Mouse (Mus musculus) limb, embryonic 14.5 days (tissue): ENCODE data around the gene Hist1h2bp. TPM values are rescaled to one million over a fixed set of nuclear protein-coding genes. Genes with fewer than 3 reads are reported as not detected.
"Not testable (repeated sequence)": the region's sequence is repeated elsewhere in the genome, so short reads cannot be mapped to it uniquely, and the experiment has no call there.

Experiments
- ATAC-seq: fragments of 200-750 bp; cut with Nextera tagmentation; 2 replicates; pipeline ENCODE4 v1.8.0; 2017; ENCODE audit warnings: low read depth, moderate number of reproducible peaks, moderate TSS enrichment; ENCODE audit not compliant: low FRiP score
- DNase-seq: peaks from one replicate; pipeline ENCODE4 v3.0.0-alpha.2; 2015; ENCODE audit warnings: low spot score
- H3K27ac ChIP-seq: fragments of 300-500 bp; sonication (generic); replicated peaks from 2 replicates; pipeline ENCODE4 v1.5.1; 2014; ENCODE audit warnings: low read depth, mild to moderate bottlenecking, low read length, moderate library complexity, mixed read lengths
- H3K27me3 ChIP-seq: fragments of 300-500 bp; sonication (generic); 2 replicates; pipeline ENCODE4 v1.6.1; 2014; ENCODE audit warnings: low read length, mixed read lengths; ENCODE audit not compliant: control insufficient read depth, insufficient read depth
- H3K36me3 ChIP-seq: fragments of 300-500 bp; sonication (generic); 2 replicates; pipeline ENCODE4 v1.6.1; 2014; ENCODE audit warnings: mild to moderate bottlenecking, low read length, moderate library complexity, mixed read lengths; ENCODE audit not compliant: control insufficient read depth, insufficient read depth
- H3K4me1 ChIP-seq: fragments of 300-500 bp; sonication (generic); 2 replicates; pipeline ENCODE4 v1.6.1; 2014; ENCODE audit warnings: antibody characterized with exemption, low read length, mixed read lengths; ENCODE audit not compliant: control insufficient read depth, insufficient read depth
- H3K4me2 ChIP-seq: fragments of 300-500 bp; sonication (generic); replicated peaks from 2 replicates; pipeline ENCODE4 v1.6.1; 2014; ENCODE audit warnings: low read depth, mild to moderate bottlenecking, low read length, moderate library complexity; ENCODE audit not compliant: severe bottlenecking
- H3K4me3 ChIP-seq: fragments of 300-500 bp; sonication (generic); replicated peaks from 2 replicates; pipeline ENCODE4 v1.5.1; 2014; ENCODE audit warnings: low read length
- H3K9ac ChIP-seq: fragments of 300-500 bp; sonication (generic); 2 replicates; pipeline ENCODE4 v1.6.1; 2014; ENCODE audit warnings: mild to moderate bottlenecking, low read depth, low read length, moderate library complexity; ENCODE audit not compliant: severe bottlenecking
- H3K9me3 ChIP-seq: fragments of 300-500 bp; sonication (generic); 2 replicates; pipeline ENCODE4 v1.6.1; 2016; ENCODE audit warnings: low read length; ENCODE audit not compliant: control insufficient read depth
- POLR2A ChIP-seq: fragments of 200-500 bp; IDR thresholded peaks from 2 replicates; pipeline ENCODE4 v1.8.0; 2012; ENCODE audit warnings: inconsistent platforms, mild to moderate bottlenecking, moderate library complexity, borderline replicate concordance; ENCODE audit not compliant: insufficient read depth, insufficient read length; ENCODE audit errors: extremely low read depth
- WGBS: fragments of 180-500 bp; shearing (Covaris S2); extraction: QIAGEN DNeasy Blood & Tissue Kit; methylation state at CpG from one replicate; pipeline ENCODE4 v1.1.7; 2014; 5-methylcytosine and 5-hydroxymethylcytosine counted together
- polyA plus RNA-seq, 2 experiments: library from polyadenylated mRNA; depleted of rRNA in 1 of 2; stranded (reverse) in 1 of 2; unstranded in 1 of 2; fragments of >200 nt; fragmentation: Nextera tagmentation in 1 of 2; extraction: Ambion mirVana in 1 of 2; gene quantifications; 2 replicates each; pipeline versions ENCODE4 v1.2.1 to v1.2.3; 2012 to 2014

Gene Hist1h2bp
- 1.8 and 2.2 TPM in 2 replicates for polyA plus RNA-seq (2012; rRNA removed)
- polyA plus RNA-seq (2014; fragmentation: Nextera tagmentation; extraction: Ambion mirVana): 1.9 and 2.1 TPM in 2 replicates

DNA sequence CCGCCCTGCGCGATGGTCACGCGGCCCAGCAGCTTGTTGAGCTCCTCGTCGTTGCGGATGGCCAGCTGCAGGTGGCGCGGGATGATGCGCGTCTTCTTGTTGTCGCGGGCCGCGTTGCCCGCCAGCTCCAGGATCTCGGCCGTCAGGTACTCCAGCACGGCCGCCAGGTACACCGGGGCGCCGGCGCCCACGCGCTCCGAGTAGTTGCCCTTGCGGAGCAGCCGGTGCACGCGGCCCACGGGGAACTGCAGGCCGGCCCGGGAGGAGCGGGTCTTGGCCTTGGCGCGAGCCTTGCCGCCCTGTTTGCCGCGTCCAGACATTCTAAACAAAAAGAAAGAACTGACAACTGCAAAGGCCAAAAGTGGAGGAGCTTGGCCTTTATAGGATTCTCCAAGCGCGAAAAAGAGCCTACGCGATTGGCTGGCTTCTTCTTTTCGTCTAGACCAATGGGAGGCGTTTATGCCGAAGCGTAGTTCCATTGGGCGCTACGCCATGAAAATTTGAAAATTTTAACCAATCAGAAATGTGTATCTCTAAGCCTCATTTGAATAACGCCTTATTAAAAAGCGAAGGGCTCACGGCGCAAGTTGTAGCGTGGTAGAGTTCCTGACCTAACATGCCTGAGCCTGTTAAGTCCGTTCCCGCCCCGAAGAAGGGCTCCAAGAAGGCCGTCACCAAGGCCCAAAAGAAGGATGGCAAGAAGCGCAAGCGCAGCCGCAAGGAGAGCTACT lies at the start of gene Hist1h2bp, which contains the start of gene Hist1h2an:
Gene Hist1h2bp (plus strand): TSS at position 563 of the 731 bp plus-strand sequence.
Gene Hist1h2an (minus strand): TSS at position 320 of the 731 bp plus-strand sequence.
- WGBS: under 1% methylated on average over 29 of the region's 63 CpGs
- H3K27ac ChIP-seq: peak within 1 kb of the TSS; percentile 85
- H3K9me3 ChIP-seq, H3K27me3 ChIP-seq, H3K36me3 ChIP-seq: not testable (repeated sequence)
- H3K9ac ChIP-seq: peak within 1 kb of the TSS; percentile 52
- peak within 1 kb of the TSS; percentile 37 for H3K4me3 ChIP-seq
- peaks cover 27% of the 10 kb centered on the region for H3K4me1 ChIP-seq
- TF ChIP-seq POLR2A: peak; percentile 40; the same call in 1 of the 2 replicates
- ATAC-seq: peak; percentile 91
- DNase-seq: peak; percentile 99
- H3K4me2 ChIP-seq: peak within 1 kb of the TSS; percentile 50

DNA sequence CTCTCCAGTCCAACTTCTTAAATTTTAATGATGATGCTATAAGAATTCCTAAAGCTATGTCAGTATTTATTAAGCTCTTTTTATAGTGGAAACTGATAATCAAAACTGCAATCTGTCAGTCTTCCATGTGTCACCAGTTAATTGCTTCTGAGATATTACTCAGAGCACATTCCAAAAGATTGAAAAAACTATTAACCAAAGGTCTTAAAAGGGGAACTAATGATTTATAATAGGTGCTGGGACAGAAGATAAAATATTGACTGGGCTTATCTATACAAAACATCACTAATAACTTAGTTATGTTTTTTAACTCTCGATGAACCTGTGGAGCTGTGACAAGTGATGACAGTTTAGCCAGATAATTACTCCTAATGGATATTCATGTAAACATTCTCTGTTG lies 42.3 kb upstream of the Hist1h2bp start:
- no peak for ATAC-seq
- no peaks in the 10 kb centered on the region for H3K36me3 ChIP-seq
- H3K9me3 ChIP-seq: no peaks in the 10 kb centered on the region
- 90% methylated on average over 1 of the region's 1 CpGs for WGBS
- H3K27ac ChIP-seq: no peak overlapping the region
- TF ChIP-seq POLR2A: no peak
- DNase-seq: no peak
- no peak overlapping the region for H3K4me2 ChIP-seq
- peaks cover 11% of the 10 kb centered on the region for H3K4me1 ChIP-seq
- H3K9ac ChIP-seq: no peak overlapping the region
- H3K4me3 ChIP-seq: no peak overlapping the region
- H3K27me3 ChIP-seq: no peaks in the 10 kb centered on the region

DNA sequence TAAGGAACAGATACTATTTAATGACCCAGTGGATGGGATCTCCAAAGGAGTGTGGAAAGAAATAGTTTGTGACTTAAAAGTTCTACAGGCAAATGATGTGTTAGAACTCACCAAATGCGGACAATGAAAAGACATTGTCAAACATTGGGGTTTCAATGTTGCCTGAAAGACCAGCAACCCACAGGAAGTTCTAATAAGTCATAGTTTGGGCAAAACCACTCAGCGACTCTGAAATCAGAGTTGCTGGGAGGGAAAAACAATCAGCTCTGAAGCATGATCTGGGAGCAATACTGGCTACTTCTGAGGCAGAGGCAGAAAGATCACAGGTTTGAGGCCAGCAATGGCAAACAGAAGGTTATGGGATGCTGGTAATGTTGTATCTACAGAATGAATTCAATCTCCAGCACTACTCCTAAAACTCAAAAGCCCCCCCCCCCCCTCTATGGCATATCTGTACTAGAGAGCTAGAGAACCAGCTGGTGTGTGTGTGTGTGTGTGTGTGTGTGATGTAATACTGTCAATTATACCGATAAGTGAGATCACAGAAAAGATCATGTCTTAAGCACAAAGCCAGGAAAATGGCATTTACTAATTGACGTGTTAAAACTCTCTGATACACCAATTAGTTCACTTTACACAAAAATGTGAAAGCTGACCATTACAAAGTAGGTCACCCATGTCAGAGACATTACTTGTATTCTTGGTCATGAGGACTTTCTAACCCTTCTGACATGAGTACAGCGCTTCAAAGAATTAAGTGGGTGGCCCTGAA lies 37.7 kb upstream of the Hist1h2bp start:
- peak; percentile 28; the same call in 1 of the 2 replicates for TF ChIP-seq POLR2A
- peak overlapping the region; percentile 83 for H3K4me2 ChIP-seq
- peak overlapping the region; percentile 57 for H3K9ac ChIP-seq
- H3K4me1 ChIP-seq: peaks cover 20% of the 10 kb centered on the region
- peak overlapping the region; percentile 94 for H3K27ac ChIP-seq
- no peaks in the 10 kb centered on the region for H3K9me3 ChIP-seq
- H3K4me3 ChIP-seq: peak overlapping the region; percentile 52
- DNase-seq: peak; percentile 60
- H3K27me3 ChIP-seq: no peaks in the 10 kb centered on the region
- no peak for ATAC-seq
- 6% methylated on average over 5 of the region's 5 CpGs for WGBS
- H3K36me3 ChIP-seq: no peaks in the 10 kb centered on the region

DNA sequence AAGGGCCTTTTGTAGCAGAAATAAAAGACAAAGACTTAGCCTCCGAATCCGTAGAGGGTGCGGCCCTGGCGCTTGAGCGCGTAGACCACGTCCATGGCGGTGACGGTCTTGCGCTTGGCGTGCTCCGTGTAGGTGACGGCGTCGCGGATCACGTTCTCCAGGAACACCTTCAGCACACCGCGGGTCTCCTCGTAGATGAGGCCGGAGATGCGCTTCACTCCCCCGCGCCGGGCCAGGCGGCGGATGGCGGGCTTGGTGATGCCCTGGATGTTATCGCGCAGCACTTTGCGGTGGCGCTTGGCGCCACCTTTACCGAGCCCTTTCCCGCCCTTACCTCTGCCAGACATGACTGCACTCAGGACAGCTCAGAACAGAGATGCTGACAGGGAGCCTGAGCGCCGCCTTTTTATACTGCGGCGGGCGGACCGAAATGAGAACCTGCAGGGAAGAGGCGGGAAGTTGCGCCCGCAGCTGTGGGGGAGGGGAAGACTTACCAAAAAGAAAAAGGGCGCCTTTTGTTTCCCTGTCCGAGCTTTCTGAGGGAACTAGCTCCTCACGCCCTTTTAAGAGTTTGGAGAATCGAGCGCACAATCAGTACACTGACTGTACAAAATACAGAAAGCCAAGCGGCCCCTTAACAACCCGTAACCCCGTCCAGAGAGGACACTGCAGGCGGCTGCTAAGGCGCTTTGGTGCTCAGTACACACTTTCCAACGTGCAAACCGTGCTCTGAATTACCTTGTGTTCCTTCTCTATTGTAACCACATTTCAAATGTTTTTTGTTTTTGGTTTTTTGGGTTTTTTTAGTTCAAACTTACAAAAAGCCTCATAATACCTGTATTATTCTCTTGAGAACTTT lies 36.9 kb upstream of the Hist1h2bp start, which contains the start of gene Hist1h4k:
Gene Hist1h4k (minus strand): TSS at position 347 of the 859 bp plus-strand sequence.
- peak within 1 kb of the TSS; percentile 52 for H3K4me3 ChIP-seq
- peak; percentile 83 for ATAC-seq
- H3K27ac ChIP-seq: peak within 1 kb of the TSS; percentile 94
- H3K27me3 ChIP-seq, H3K36me3 ChIP-seq, H3K9me3 ChIP-seq: not testable (repeated sequence)
- peak within 1 kb of the TSS; percentile 83 for H3K4me2 ChIP-seq
- peak; percentile 95; the same call in 1 of the 2 replicates for TF ChIP-seq POLR2A
- under 1% methylated on average over 44 of the region's 56 CpGs for WGBS
- H3K4me1 ChIP-seq: peaks cover 23% of the 10 kb centered on the region
- peak within 1 kb of the TSS; percentile 57 for H3K9ac ChIP-seq
- DNase-seq: peak; percentile 94
